Comparison of ENCODE assay signal across 13 mouse cellular contexts in genomic region chr8:11381544-11381943, GRCm38 (mm10).
DNase-seq lines count a peak whose midpoint lies in the region; ATAC-seq and TF ChIP-seq lines count a peak whose summit lies in the region.
"Had no signal": no experiment of that assay in that cellular context is flagged by ENCODE, and none has a peak within 500 bp of the region (broad histone marks: within the 10 kb centered on the region; RNA-seq: fewer than 3 reads in every experiment).

No protein-coding gene starts in this region.

- no peaks in the 10 kb centered on the region for H3K36me3 ChIP-seq in embryonic facial prominence, embryonic 14.5 days (ENCODE audit: control insufficient read depth, insufficient read depth, low read length)
- no peaks in the 10 kb centered on the region; the same call in 1 of the 2 replicates for H3K36me3 ChIP-seq in embryonic facial prominence, embryonic 10.5 days (replicated peaks)
- H3K36me3 ChIP-seq in heart, embryonic 15.5 days: no peaks in the 10 kb centered on the region
- H3K36me3 ChIP-seq in testis, adult 2 months (ENCODE audit: control insufficient read depth, insufficient read depth, low read length): no peaks in the 10 kb centered on the region
- H3K36me3 ChIP-seq: limb, embryonic 13.5 days had no signal

- TF ChIP-seq CTCF in testis, adult 2 months (IDR thresholded peaks at IDR 0.05; ENCODE audit: control insufficient read depth, insufficient read depth, insufficient replicate concordance, low read depth, low read length): no peak

- H3K9me3 ChIP-seq in embryonic facial prominence, embryonic 14.5 days (ENCODE audit: control insufficient read depth, low read length): no peaks in the 10 kb centered on the region
- H3K9me3 ChIP-seq in embryonic facial prominence, embryonic 10.5 days: no peaks in the 10 kb centered on the region
- H3K9me3 ChIP-seq in heart, embryonic 15.5 days (replicated peaks): no peaks in the 10 kb centered on the region
- H3K9me3 ChIP-seq: limb, embryonic 13.5 days had no signal

- ATAC-seq in embryonic facial prominence, embryonic 14.5 days (ENCODE audit: low read depth): no peak
- no peak for ATAC-seq in heart, embryonic 15.5 days (replicated peaks; ENCODE audit: insufficient number of reproducible peaks, insufficient read depth, low FRiP score, low read depth)

- peaks cover 33% of the 10 kb centered on the region for H3K4me1 ChIP-seq in embryonic facial prominence, embryonic 14.5 days (ENCODE audit: control insufficient read depth, insufficient read depth, low read length)
- peaks cover 53% of the 10 kb centered on the region for H3K4me1 ChIP-seq in embryonic facial prominence, embryonic 10.5 days
- H3K4me1 ChIP-seq in heart, embryonic 15.5 days (replicated peaks): peaks cover 76% of the 10 kb centered on the region
- peaks cover 3% of the 10 kb centered on the region for H3K4me1 ChIP-seq in testis, adult 2 months (ENCODE audit: control insufficient read depth, insufficient read depth, low read length)

- H3K4me2 ChIP-seq in embryonic facial prominence, embryonic 14.5 days (ENCODE audit: low read depth, low read length): no peak overlapping the region
- no peak overlapping the region for H3K4me2 ChIP-seq in heart, embryonic 15.5 days
- H3K4me2 ChIP-seq: limb, embryonic 13.5 days had no signal

- no peaks in the 10 kb centered on the region for H3K27me3 ChIP-seq in embryonic facial prominence, embryonic 14.5 days (replicated peaks; ENCODE audit: control insufficient read depth, insufficient read depth, low read length)
- H3K27me3 ChIP-seq in embryonic facial prominence, embryonic 10.5 days (replicated peaks; ENCODE audit: low read depth, poor library complexity, severe bottlenecking): no peaks in the 10 kb centered on the region
- H3K27me3 ChIP-seq in heart, embryonic 15.5 days: no peaks in the 10 kb centered on the region
- H3K27me3 ChIP-seq in testis, adult 2 months (ENCODE audit: control insufficient read depth, insufficient read depth, low read length): no peaks in the 10 kb centered on the region
- H3K27me3 ChIP-seq: limb, embryonic 13.5 days had no signal

- no peak for DNase-seq in embryonic facial prominence, embryonic 14.5 days (ENCODE audit: low spot score)
- no peak for DNase-seq in embryonic facial prominence, embryonic 10.5 days (ENCODE audit: low spot score)
- no peak for DNase-seq in heart, postnatal 36 days
- no peak for DNase-seq in testis, postnatal 14 days (ENCODE audit: low spot score)
- no peak for DNase-seq in kidney, postnatal 25 days
- DNase-seq in spleen, adult 12 weeks (ENCODE audit: low spot score): no peak
- DNase-seq: kidney, adult 2 months; kidney, postnatal 4 days; lung, adult 2 months; thymus, postnatal 25 days had no signal

- TF ChIP-seq POLR2A in testis, adult 2 months (IDR thresholded peaks at IDR 0.05; ENCODE audit: control insufficient read depth, low read depth, low read length): no peak

- H3K4me3 ChIP-seq in embryonic facial prominence, embryonic 14.5 days (ENCODE audit: low read depth, low read length): no peak overlapping the region
- H3K4me3 ChIP-seq in embryonic facial prominence, embryonic 10.5 days: no peak overlapping the region
- H3K4me3 ChIP-seq in heart, embryonic 15.5 days: no peak overlapping the region
- H3K4me3 ChIP-seq in testis, adult 2 months (ENCODE audit: control insufficient read depth, low read depth, low read length): no peak overlapping the region
- H3K4me3 ChIP-seq: limb, embryonic 13.5 days had no signal

- WGBS in embryonic facial prominence, embryonic 14.5 days: 87% methylated on average over 7 of the region's 7 CpGs
- 92% methylated on average over 7 of the region's 7 CpGs for WGBS in embryonic facial prominence, embryonic 10.5 days
- WGBS in heart, embryonic 15.5 days: 75% methylated on average over 7 of the region's 7 CpGs

- H3K27ac ChIP-seq in embryonic facial prominence, embryonic 14.5 days (replicated peaks; ENCODE audit: low read depth, low read length): 0 out of 2 replicates have a peak overlapping the region, but pooled peaks have one; percentile 4
- no peak overlapping the region; the same call in 1 of the 2 replicates for H3K27ac ChIP-seq in embryonic facial prominence, embryonic 10.5 days (replicated peaks)
- peak overlapping the region; percentile 77 for H3K27ac ChIP-seq in heart, embryonic 15.5 days
- peak overlapping the region; percentile 45 for H3K27ac ChIP-seq in testis, adult 2 months (ENCODE audit: control insufficient read depth, insufficient read depth, low read depth, low read length)
- H3K27ac ChIP-seq: limb, embryonic 13.5 days had no signal

- intact Hi-C loops in heart, postnatal 36 days (cut with DNase I): loop anchor here (2.0 kb wide), 1 partner anchor 13 kb away; no protein-coding TSS in a partner anchor

- H3K9ac ChIP-seq in embryonic facial prominence, embryonic 14.5 days (ENCODE audit: low read depth, low read length): no peak overlapping the region
- 0 out of 2 replicates have a peak overlapping the region, but pooled peaks have one; percentile 34 for H3K9ac ChIP-seq in heart, embryonic 15.5 days
- H3K9ac ChIP-seq: limb, embryonic 13.5 days had no signal
